Mouse (Mus musculus) bone marrow, adult 2 months (tissue): ENCODE results near the gene Shbg.

Experiments
- CTCF ChIP-seq: fragments of 200-500 bp; IDR thresholded peaks from 2 replicates; pipeline ENCODE4 v1.5.1; 2011; ENCODE audit warnings: low read length, control low read depth; ENCODE audit not compliant: control insufficient read depth, insufficient read depth
- POLR2A ChIP-seq: fragments of 200-500 bp; IDR thresholded peaks from 2 replicates; pipeline ENCODE4 v1.6.1; 2011; ENCODE audit warnings: low read depth, mild to moderate bottlenecking, control low read depth, low read length, borderline replicate concordance; ENCODE audit not compliant: control insufficient read depth

DNA sequence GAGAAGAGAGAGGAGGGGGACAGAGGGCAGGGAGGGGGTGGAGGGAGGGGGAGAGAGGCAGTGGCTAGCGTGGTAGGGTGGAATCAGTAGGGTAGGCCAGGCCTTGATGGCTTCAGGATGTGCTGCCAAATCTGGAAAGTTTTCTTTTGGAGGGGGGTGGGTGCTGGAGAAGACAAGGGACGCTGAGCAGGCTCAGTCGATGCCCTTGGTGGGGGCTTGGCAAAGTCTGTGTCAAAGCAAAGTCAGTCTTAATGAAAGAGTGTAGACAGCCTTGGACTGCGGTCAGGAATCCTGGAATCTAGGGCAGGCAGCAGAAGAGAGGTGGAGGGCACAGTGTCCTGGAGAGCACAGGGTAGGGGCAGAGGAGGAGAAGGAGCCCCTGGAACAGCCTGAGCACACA is 6.8 kb downstream of the Shbg start:
- TF ChIP-seq POLR2A (no peak), CTCF (no peak)
